Mouse (Mus musculus) testis, adult 2 months (tissue): Measurements from ENCODE around the gene Ppp1r15a. TPM values are rescaled to one million over a fixed set of nuclear protein-coding genes. Genes with fewer than 3 reads are reported as not detected.

Source experiments
- H3K27ac ChIP-seq: fragments of 200-500 bp; 2 replicates; pipeline ENCODE4 v1.5.1; 2012; ENCODE audit warnings: low read depth, low read length; ENCODE audit not compliant: control insufficient read depth, insufficient read depth
- H3K27me3 ChIP-seq: fragments of 200-500 bp; 2 replicates; pipeline ENCODE4 v1.6.1; 2012; ENCODE audit warnings: mild to moderate bottlenecking, low read length, moderate library complexity; ENCODE audit not compliant: control insufficient read depth, insufficient read depth
- H3K36me3 ChIP-seq: fragments of 200-500 bp; 2 replicates; pipeline ENCODE4 v1.6.1; 2012; ENCODE audit warnings: mild to moderate bottlenecking, low read length; ENCODE audit not compliant: control insufficient read depth, insufficient read depth
- H3K4me1 ChIP-seq: fragments of 200-500 bp; 2 replicates; pipeline ENCODE4 v1.6.1; 2012; ENCODE audit warnings: low read length; ENCODE audit not compliant: control insufficient read depth, insufficient read depth
- H3K4me3 ChIP-seq: fragments of 200-500 bp; 2 replicates; pipeline ENCODE4 v1.5.1; 2012; ENCODE audit warnings: low read depth, mild to moderate bottlenecking, low read length, moderate library complexity, mixed read lengths; ENCODE audit not compliant: control insufficient read depth
- CTCF ChIP-seq: fragments of 200-500 bp; IDR thresholded peaks from 2 replicates; pipeline ENCODE4 v1.5.1; 2012; ENCODE audit warnings: low read depth, mild to moderate bottlenecking, inconsistent platforms, low read length, moderate library complexity; ENCODE audit not compliant: control insufficient read depth, insufficient read depth, insufficient replicate concordance
- POLR2A ChIP-seq: fragments of 200-500 bp; IDR thresholded peaks from 2 replicates; pipeline ENCODE4 v1.6.1; 2012; ENCODE audit warnings: low read depth, mild to moderate bottlenecking, inconsistent platforms, low read length, moderate library complexity; ENCODE audit not compliant: control insufficient read depth
- polyA plus RNA-seq: library from polyadenylated mRNA; depleted of rRNA; stranded (reverse); fragments of >200 nt; gene quantifications from 2 replicates; pipeline ENCODE4 v1.2.3, GENCODE M21; 2012; rRNA removed

The Ppp1r15a gene
- polyA plus RNA-seq, 1 experiment, result 5.9 TPM

- H3K27me3 ChIP-seq, result no peaks in the 10 kb centered on the region
These were observed 49.1 kb downstream of the Ppp1r15a start for GRCm38 (mm10) chr7:45477003-45477402.

GRCm38 (mm10) chr7:45476453-45476852, 49.6 kb downstream of the Ppp1r15a start:
- Histone ChIP-seq H3K4me1 (peaks cover 11% of the 10 kb centered on the region), H3K36me3 (no peaks in the 10 kb centered on the region), H3K27me3 (no peaks in the 10 kb centered on the region), H3K4me3 (no peak overlapping the region), H3K27ac (no peak overlapping the region; the same call in 1 of the 2 replicates)
- TF ChIP-seq POLR2A (no peak), CTCF (no peak)

More at GRCm38 (mm10) chr7:45477003-45477402, 49.1 kb downstream of the Ppp1r15a start:
- TF ChIP-seq POLR2A (no peak), CTCF (no peak)
- H3K4me1 ChIP-seq, result peaks cover 13% of the 10 kb centered on the region
- H3K27ac ChIP-seq, result no peak overlapping the region; the same call in 1 of the 2 replicates
- no peak overlapping the region for H3K4me3 ChIP-seq
- H3K36me3 ChIP-seq, result no peaks in the 10 kb centered on the region

GRCm38 (mm10) chr7:45475291-45475969, 50.6 kb downstream of the Ppp1r15a start:
- Histone ChIP-seq H3K4me1 (peaks cover 8% of the 10 kb centered on the region), H3K27ac (peak overlapping the region; percentile 55), H3K4me3 (no peak overlapping the region), H3K27me3 (no peaks in the 10 kb centered on the region), H3K36me3 (no peaks in the 10 kb centered on the region)
- TF ChIP-seq CTCF (no peak), POLR2A (no peak)

Other genes with a start within 250 kb of the Ppp1r15a start
- 785 and 851 TPM in 2 replicates for gene Slc6a21, start 248.8 kb downstream of the Ppp1r15a start, polyA plus RNA-seq
- 52.2 and 54.8 TPM in 2 replicates for gene Trpm4, start 192.5 kb downstream of the Ppp1r15a start, polyA plus RNA-seq
- gene Hrc, start 191.0 kb downstream of the Ppp1r15a start, polyA plus RNA-seq, result 0.10 and 0.22 TPM in 2 replicates
- gene Ppfia3, start 159.2 kb downstream of the Ppp1r15a start, polyA plus RNA-seq, result 1.1 and 1.2 TPM in 2 replicates
- 5.7 and 7.3 TPM in 2 replicates for gene Lin7b, start 155.7 kb downstream of the Ppp1r15a start, polyA plus RNA-seq
- 180 and 202 TPM in 2 replicates for gene Snrnp70, start 130.5 kb downstream of the Ppp1r15a start, polyA plus RNA-seq
- gene Kcna7, start 120.6 kb downstream of the Ppp1r15a start, polyA plus RNA-seq, result 0.99 and 1.1 TPM in 2 replicates
- 0.19 and 0.25 TPM in 2 replicates for gene Ntf5, start 112.6 kb downstream of the Ppp1r15a start, polyA plus RNA-seq
- gene Lhb, start 105.4 kb downstream of the Ppp1r15a start, polyA plus RNA-seq, result 32.8 and 38.1 TPM in 2 replicates
- gene Gys1, start 91.4 kb downstream of the Ppp1r15a start, polyA plus RNA-seq, result 1.7 and 2.3 TPM in 2 replicates
- 173 and 197 TPM in 2 replicates for gene Ruvbl2, start 88.2 kb downstream of the Ppp1r15a start, polyA plus RNA-seq
- gene Ftl1, start 66.4 kb downstream of the Ppp1r15a start, polyA plus RNA-seq, result 152 and 188 TPM in 2 replicates
- 24.9 and 26.3 TPM in 2 replicates for gene Bax, start 59.4 kb downstream of the Ppp1r15a start, polyA plus RNA-seq
- 879 and 1,010 TPM in 2 replicates for gene Tulp2, start 44.4 kb downstream of the Ppp1r15a start, polyA plus RNA-seq
- 0.81 TPM in 1 of 2 replicates, not detected in the other for gene Gm45808, start 39.5 kb downstream of the Ppp1r15a start, polyA plus RNA-seq
- 3.0 and 3.4 TPM in 2 replicates for gene Dhdh, start 37.5 kb downstream of the Ppp1r15a start, polyA plus RNA-seq
- gene Nucb1, start 15.9 kb downstream of the Ppp1r15a start, polyA plus RNA-seq, result 76.4 and 93.9 TPM in 2 replicates
- gene Plekha4, start 62 bp upstream of the Ppp1r15a start, polyA plus RNA-seq, result 12.6 and 12.9 TPM in 2 replicates
- gene Hsd17b14, start 28.6 kb upstream of the Ppp1r15a start, polyA plus RNA-seq, result 0.37 and 0.45 TPM in 2 replicates
- 39.9 and 44.3 TPM in 2 replicates for gene Bcat2, start 43.9 kb upstream of the Ppp1r15a start, polyA plus RNA-seq
- gene Fgf21, start 89.2 kb upstream of the Ppp1r15a start, polyA plus RNA-seq, result 3.6 and 3.7 TPM in 2 replicates
- 0.08 and 0.21 TPM in 2 replicates for gene Fut1, start 91.0 kb upstream of the Ppp1r15a start, polyA plus RNA-seq
- 77.5 and 95.6 TPM in 2 replicates for gene Izumo1, start 95.5 kb upstream of the Ppp1r15a start, polyA plus RNA-seq
- 5.1 and 5.4 TPM in 2 replicates for gene Rasip1, start 101.2 kb upstream of the Ppp1r15a start, polyA plus RNA-seq
- gene Mamstr, start 113.7 kb upstream of the Ppp1r15a start, polyA plus RNA-seq, result 0.74 and 1.3 TPM in 2 replicates
- 0.37 and 0.42 TPM in 2 replicates for gene Fut2, start 140.1 kb upstream of the Ppp1r15a start, polyA plus RNA-seq
- 6.5 and 10.8 TPM in 2 replicates for gene Ntn5, start 157.8 kb upstream of the Ppp1r15a start, polyA plus RNA-seq
- gene Sec1, start 168.1 kb upstream of the Ppp1r15a start, polyA plus RNA-seq, result 61.0 and 71.6 TPM in 2 replicates
- gene Car11, start 173.6 kb upstream of the Ppp1r15a start, polyA plus RNA-seq, result 2.3 and 3.3 TPM in 2 replicates
- gene Dbp, start 178.8 kb upstream of the Ppp1r15a start, polyA plus RNA-seq, result 11.2 and 12.9 TPM in 2 replicates
- 517 and 652 TPM in 2 replicates for gene Rpl18, start 189.2 kb upstream of the Ppp1r15a start, polyA plus RNA-seq
- gene Sphk2, start 191.7 kb upstream of the Ppp1r15a start, polyA plus RNA-seq, result 33.4 and 34.6 TPM in 2 replicates
- 145 and 176 TPM in 2 replicates for gene Fam83e, start 194.9 kb upstream of the Ppp1r15a start, polyA plus RNA-seq
- gene Spaca4, start 199.5 kb upstream of the Ppp1r15a start, polyA plus RNA-seq, result 589 and 614 TPM in 2 replicates